Mouse (Mus musculus) adrenal gland, postnatal 25 days (tissue): Measurements from ENCODE around the gene Prl3d2. TPM values are rescaled to one million over a fixed set of nuclear protein-coding genes. Genes with fewer than 3 reads are reported as not detected.
"Not testable (repeated sequence)": the region's sequence is repeated elsewhere in the genome, so short reads cannot be mapped to it uniquely, and the experiment has no call there.

Source experiments
- DNase-seq: peaks from one replicate; pipeline ENCODE4 v3.0.0; 2021; ENCODE audit warnings: mixed read lengths
- long read RNA-seq: library from polyadenylated mRNA; stranded (forward); transcript quantifications from one replicate; pipeline ENCODE4 v2.0.0, GENCODE M21; 2021
- total RNA-seq: library from RNA; stranded (reverse); gene quantifications from 2 replicates; pipeline ENCODE4 v1.2.3, GENCODE M21; 2021

Prl3d2 gene
- not detected in 2 replicates for total RNA-seq
- long read RNA-seq, result 0 reads

DNA sequence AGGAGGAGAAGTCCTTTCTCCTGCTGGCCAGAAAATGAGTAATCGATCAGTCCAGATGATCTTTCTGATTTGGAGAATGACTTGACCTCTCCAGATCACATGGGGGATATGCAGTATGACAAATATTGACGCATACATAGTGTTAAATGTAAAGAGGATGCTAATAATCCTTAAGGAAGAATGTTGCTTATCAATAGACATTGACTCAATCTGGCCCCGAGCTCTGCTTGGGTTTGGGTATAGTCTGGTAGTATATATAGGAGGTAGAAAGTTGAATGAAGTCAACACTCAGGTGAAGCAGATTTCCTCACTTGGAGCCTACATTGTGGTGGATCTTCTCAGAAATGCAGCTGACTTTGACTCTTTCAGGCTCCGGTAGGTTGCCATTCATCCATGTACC, at the start of gene Prl3d2:
Gene Prl3d2, plus strand, starts transcription at position 301 of the 400 bp plus-strand sequence.
- DNase-seq, result not testable (repeated sequence)

DNA sequence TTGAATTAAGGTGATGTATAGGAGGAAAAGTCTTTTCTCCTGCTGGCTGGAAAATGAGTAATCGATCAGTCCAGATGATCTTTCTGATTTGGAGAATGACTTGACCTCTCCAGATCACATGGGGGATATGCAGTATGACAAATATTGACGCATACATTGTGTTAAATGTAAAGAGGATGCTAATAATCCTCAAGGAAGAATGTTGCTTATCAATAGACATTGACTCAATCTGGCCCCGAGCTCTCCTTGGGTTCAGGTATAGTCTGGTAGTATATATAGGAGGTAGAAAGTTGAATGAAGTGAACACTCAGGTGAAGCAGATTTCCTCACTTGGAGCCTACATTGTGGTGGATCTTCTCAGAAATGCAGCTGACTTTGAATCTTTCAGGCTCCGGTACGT, 27.6 kb upstream of the Prl3d2 start, which contains the start of gene Prl3d1:
Gene Prl3d1, plus strand, starts transcription at position 301 of the 400 bp plus-strand sequence.
- DNase-seq, result not testable (repeated sequence)

DNA sequence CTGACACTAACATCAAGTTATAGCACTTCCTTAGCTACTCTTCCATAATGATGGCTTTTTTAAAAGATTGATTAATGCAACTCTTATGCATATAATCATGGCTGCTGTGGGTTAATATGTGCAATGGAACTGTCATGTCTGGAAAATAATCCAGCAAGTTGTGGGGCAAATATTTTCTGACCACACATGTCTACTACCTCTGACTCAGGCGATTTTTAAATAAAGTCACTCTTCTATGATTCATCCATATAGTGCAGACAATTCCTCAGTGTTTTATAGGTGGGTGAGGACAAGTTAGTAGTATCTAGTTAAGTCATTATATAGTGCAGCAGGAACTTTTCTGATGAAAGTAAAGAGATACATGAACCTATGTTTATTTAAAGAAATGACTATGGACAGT, 26.8 kb downstream of the Prl3d2 start:
- DNase-seq, result no peak

DNA sequence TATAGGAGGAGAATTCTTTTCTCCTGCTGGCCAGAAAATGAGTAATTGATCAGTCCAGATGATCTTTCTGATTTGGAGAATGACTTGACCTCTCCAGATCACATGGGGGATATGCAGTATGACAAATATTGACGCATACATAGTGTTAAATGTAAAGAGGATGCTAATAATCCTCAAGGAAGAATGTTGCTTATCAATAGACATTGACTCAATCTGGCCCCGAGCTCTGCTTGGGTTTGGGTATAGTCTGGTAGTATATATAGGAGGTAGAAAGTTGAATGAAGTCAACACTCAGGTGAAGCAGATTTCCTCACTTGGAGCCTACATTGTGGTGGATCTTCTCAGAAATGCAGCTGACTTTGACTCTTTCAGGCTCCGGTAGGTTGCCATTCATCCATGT, 35.0 kb downstream of the Prl3d2 start, which contains the start of gene Prl3d3:
Gene Prl3d3, plus strand, starts transcription at position 301 of the 400 bp plus-strand sequence.
- not testable (repeated sequence) for DNase-seq

Other genes with a start within 250 kb of the Prl3d2 start
- gene Prl, start 64.1 kb upstream of the Prl3d2 start, total RNA-seq, result not detected in 2 replicates
- not detected in 2 replicates for gene Prl3d1, start 27.5 kb upstream of the Prl3d2 start, total RNA-seq
- gene Prl3d3, start 35.1 kb downstream of the Prl3d2 start, total RNA-seq, result not detected in 2 replicates
- not detected in 2 replicates for gene Prl3c1, start 75.0 kb downstream of the Prl3d2 start, total RNA-seq
- not detected in 2 replicates for gene Prl3b1, start 120.1 kb downstream of the Prl3d2 start, total RNA-seq
- not detected in 2 replicates for gene Prl3a1, start 137.7 kb downstream of the Prl3d2 start, total RNA-seq
- not detected in 2 replicates for gene Prl6a1, start 190.9 kb downstream of the Prl3d2 start, total RNA-seq
- gene Prl8a2, start 224.0 kb downstream of the Prl3d2 start, total RNA-seq, result 1.4 and 1.9 TPM in 2 replicates